Mouse (Mus musculus) hindbrain, embryonic 13.5 days (tissue): ENCODE measurements around the gene Itm2b. TPM values are rescaled to one million over a fixed set of nuclear protein-coding genes. Genes with fewer than 3 reads are reported as not detected.

Source experiments
- ATAC-seq: fragments of 200-750 bp; cut with Nextera tagmentation; 2 replicates; pipeline ENCODE4 v1.8.0; 2017; ENCODE audit warnings: moderate TSS enrichment; ENCODE audit not compliant: low FRiP score
- H3K27ac ChIP-seq: fragments of 300-500 bp; sonication (generic); 2 replicates; pipeline ENCODE4 v1.5.1; 2015; ENCODE audit warnings: inconsistent platforms, mild to moderate bottlenecking, moderate library complexity
- H3K27me3 ChIP-seq: fragments of 300-500 bp; sonication (generic); 2 replicates; pipeline ENCODE4 v1.6.1; 2015; ENCODE audit warnings: mild to moderate bottlenecking, inconsistent platforms
- H3K36me3 ChIP-seq: fragments of 300-500 bp; sonication (generic); 2 replicates; pipeline ENCODE4 v1.6.1; 2015; ENCODE audit warnings: mild to moderate bottlenecking, inconsistent platforms
- H3K4me1 ChIP-seq: fragments of 300-500 bp; sonication (generic); replicated peaks from 2 replicates; pipeline ENCODE4 v1.6.1; 2015; ENCODE audit warnings: inconsistent platforms
- H3K4me2 ChIP-seq: fragments of 300-500 bp; sonication (generic); 2 replicates; pipeline ENCODE4 v1.6.1; 2015; ENCODE audit warnings: inconsistent platforms, mild to moderate bottlenecking, moderate library complexity
- H3K4me3 ChIP-seq: fragments of 300-500 bp; sonication (generic); 2 replicates; pipeline ENCODE4 v1.5.1; 2015; ENCODE audit warnings: mild to moderate bottlenecking, inconsistent platforms
- H3K9ac ChIP-seq: fragments of 300-500 bp; sonication (generic); 2 replicates; pipeline ENCODE4 v1.6.1; 2015; ENCODE audit warnings: mild to moderate bottlenecking, inconsistent platforms
- H3K9me3 ChIP-seq: fragments of 300-500 bp; sonication (generic); 2 replicates; pipeline ENCODE4 v1.6.1; 2016; ENCODE audit warnings: inconsistent platforms
- WGBS: fragments of 180-500 bp; shearing (Covaris S2); methylation state at CpG from one replicate; pipeline ENCODE4 v1.1.7; 2015; 5-methylcytosine and 5-hydroxymethylcytosine counted together
- polyA plus RNA-seq: library from polyadenylated mRNA; unstranded; fragments of >200 nt; fragmentation: Nextera tagmentation; extraction: Ambion mirVana; gene quantifications from 2 replicates; pipeline ENCODE4 v1.2.1, GENCODE M21; 2015

Gene Itm2b
- polyA plus RNA-seq, 1 experiment from 2014 or later: 627 TPM

DNA sequence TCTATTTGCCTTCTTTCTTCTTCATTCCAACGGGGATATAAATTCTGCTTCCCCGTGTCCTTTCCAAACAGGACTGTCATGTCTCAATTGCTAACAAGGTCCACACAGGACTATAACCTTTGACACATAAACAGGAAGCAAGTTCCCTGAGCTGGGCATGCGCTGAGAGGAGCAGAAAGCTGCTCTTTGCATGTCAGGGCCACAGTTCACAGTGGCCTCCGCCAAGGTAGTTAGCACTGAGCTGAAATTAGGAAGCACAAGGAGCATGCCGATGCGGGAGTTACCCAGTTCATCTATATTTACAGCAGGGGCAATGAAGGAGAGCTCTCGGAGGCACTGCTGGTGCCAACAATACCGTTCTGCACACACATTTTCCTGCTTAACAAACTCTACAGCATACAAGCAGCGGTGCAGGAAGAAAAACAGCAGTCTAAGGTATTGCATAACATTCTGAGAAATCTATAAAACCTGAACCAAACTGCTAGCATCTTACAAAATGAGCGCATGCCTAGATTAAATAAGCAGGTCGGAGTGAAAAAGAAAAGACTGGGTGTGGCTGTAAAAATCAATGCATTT, 10.7 kb downstream of the Itm2b start:
- Histone ChIP-seq H3K27me3 (no peaks in the 10 kb centered on the region), H3K27ac (0 out of 2 replicates have a peak overlapping the region, but pooled peaks have one; percentile 24), H3K36me3 (peaks cover 23% of the 10 kb centered on the region), H3K9me3 (no peaks in the 10 kb centered on the region), H3K4me3 (no peak overlapping the region), H3K4me2 (no peak overlapping the region), H3K9ac (no peak overlapping the region), H3K4me1 (peaks cover 17% of the 10 kb centered on the region)
- WGBS: 70% methylated on average over 11 of the region's 11 CpGs
- ATAC-seq: no peak

DNA sequence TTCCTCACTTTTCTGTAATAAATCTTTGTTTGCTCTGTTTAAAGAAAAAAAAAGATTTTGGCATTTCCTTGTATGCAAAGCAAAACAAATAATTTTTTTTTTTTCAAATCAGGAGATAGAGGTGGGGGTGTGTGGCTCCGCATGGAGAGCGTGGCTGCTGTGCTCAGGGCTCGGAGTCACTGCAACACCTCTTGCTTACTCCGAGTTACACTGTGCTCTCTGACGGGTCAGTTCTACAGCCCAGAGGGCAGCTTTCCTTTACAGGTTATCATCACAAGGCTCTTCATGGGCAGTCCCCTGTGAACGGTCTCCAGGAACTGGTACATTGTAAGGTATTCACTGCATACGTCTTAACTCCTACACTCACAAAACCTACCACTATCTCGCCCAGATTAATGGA, 11.5 kb downstream of the Itm2b start:
- Histone ChIP-seq H3K9ac (no peak overlapping the region), H3K27me3 (no peaks in the 10 kb centered on the region), H3K27ac (no peak overlapping the region), H3K4me1 (peaks cover 17% of the 10 kb centered on the region), H3K4me3 (no peak overlapping the region), H3K4me2 (no peak overlapping the region), H3K9me3 (no peaks in the 10 kb centered on the region), H3K36me3 (peaks cover 20% of the 10 kb centered on the region)
- 88% methylated on average over 8 of the region's 8 CpGs for WGBS
- ATAC-seq: no peak

DNA sequence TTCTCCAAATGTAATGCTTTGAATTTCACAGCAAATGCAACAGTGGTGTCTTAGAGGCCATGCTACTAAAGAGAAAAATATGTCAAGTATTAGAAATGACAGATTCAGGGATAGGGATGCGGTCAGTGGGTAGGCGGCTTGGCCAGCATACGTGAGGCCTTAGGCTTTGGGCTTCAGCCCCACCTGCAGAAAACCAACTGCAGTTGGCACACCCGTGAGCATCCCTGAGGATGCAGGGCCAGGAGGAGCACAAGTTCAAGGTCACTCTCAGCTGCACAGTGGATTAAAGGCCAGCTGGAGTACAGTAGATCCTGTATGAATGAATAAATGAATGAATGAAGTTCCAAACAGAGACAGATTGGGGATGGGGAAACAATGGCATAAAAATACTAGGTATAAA, 12.1 kb downstream of the Itm2b start:
- no peak for ATAC-seq
- Histone ChIP-seq H3K36me3 (peaks cover 24% of the 10 kb centered on the region), H3K4me3 (no peak overlapping the region), H3K9ac (no peak overlapping the region), H3K4me1 (peaks cover 17% of the 10 kb centered on the region), H3K4me2 (no peak overlapping the region), H3K9me3 (no peaks in the 10 kb centered on the region), H3K27ac (no peak overlapping the region), H3K27me3 (no peaks in the 10 kb centered on the region)
- 93% methylated on average over 4 of the region's 4 CpGs for WGBS

DNA sequence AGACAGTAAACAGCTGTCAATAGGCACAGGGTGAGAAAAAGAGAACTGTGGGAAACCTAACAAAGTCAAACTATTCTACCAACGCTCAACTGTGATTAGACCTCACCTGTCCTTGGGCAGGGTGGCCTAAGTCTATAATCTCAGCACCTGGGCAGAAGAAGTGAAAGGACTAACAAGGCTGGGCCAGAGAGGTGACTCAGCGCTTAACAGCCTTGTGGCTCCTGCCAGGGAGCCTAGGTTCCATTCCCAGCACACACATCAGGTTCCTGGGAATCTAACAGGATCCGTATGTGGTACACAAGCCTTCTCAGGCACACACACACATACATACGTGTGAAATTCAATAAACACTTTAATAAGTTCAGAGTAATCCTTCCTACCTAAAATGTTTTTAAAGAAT, 13.5 kb downstream of the Itm2b start:
- Histone ChIP-seq H3K9me3 (no peaks in the 10 kb centered on the region), H3K4me3 (no peak overlapping the region), H3K4me2 (no peak overlapping the region), H3K27ac (no peak overlapping the region), H3K4me1 (peaks cover 11% of the 10 kb centered on the region), H3K9ac (no peak overlapping the region), H3K36me3 (peaks cover 34% of the 10 kb centered on the region), H3K27me3 (no peaks in the 10 kb centered on the region)
- 92% methylated on average over 4 of the region's 4 CpGs for WGBS
- no peak for ATAC-seq

DNA sequence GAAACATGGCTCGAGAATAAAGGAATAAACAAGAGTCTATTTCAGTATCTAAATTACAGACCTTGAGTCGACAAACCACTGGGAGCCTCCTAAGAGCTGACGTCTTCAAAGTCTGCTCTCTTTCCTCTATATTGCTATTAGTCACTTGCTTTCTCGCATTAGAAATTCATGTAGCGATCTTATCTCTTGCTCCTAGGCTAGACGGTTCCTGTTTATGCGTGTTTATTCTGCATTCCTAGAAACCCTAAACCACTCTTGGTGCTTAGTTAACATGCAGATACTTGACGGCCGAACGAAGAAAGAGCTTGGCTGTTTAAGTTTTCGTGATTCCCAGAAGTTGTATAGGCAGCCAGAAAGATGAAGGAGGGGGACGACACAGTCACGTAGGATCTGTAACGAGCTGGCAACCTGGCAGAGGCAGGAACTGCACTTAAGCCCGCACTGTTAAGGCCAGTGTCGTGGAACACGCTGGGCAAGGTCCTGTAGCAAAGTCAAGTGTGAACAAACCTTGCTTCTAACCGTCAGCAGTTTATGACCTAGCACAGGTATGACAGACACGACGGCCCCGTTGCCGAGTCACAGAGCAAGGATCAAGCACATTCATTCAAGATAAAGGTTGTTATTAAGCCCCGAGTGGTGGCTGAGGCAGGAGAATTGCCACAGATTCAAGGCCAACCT, 14.3 kb downstream of the Itm2b start:
- 92% methylated on average over 23 of the region's 23 CpGs for WGBS
- Histone ChIP-seq H3K9ac (no peak overlapping the region), H3K4me1 (peaks cover 11% of the 10 kb centered on the region), H3K27me3 (no peaks in the 10 kb centered on the region), H3K36me3 (peaks cover 42% of the 10 kb centered on the region), H3K9me3 (no peaks in the 10 kb centered on the region), H3K27ac (no peak overlapping the region), H3K4me2 (no peak overlapping the region), H3K4me3 (no peak overlapping the region)
- ATAC-seq: no peak

DNA sequence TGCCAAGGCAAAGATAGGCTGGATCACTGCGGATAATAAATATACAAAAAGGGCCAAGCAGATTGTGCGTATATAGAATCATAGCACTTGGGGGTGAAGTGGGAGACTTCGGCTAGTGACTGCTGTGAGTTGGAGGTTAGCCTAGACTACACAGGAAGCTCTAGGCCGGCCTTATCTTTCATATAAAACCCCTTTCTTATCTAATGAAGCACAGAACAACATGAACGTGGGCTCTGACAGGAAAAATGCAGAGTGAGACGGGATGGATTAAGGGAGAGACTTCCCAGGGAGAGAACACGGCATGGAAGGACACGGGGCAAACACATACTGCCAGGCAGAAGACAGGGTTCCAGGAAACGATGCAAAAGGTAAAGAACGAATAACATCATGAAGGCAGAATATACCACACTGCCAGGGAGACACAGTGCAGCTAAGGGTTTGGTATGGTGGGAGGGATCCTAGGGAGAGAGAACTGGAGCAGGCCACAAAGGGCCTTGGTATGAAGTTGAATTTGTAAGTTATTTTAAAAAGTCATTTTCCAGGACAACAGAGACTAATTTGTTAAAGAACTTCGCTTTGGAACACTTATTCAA, 14.9 kb downstream of the Itm2b start:
- Histone ChIP-seq H3K9ac (no peak overlapping the region), H3K9me3 (no peaks in the 10 kb centered on the region), H3K4me2 (no peak overlapping the region), H3K4me1 (peaks cover 8% of the 10 kb centered on the region), H3K27ac (no peak overlapping the region), H3K4me3 (no peak overlapping the region), H3K36me3 (peaks cover 48% of the 10 kb centered on the region), H3K27me3 (no peaks in the 10 kb centered on the region)
- no peak for ATAC-seq
- 89% methylated on average over 11 of the region's 11 CpGs for WGBS

DNA sequence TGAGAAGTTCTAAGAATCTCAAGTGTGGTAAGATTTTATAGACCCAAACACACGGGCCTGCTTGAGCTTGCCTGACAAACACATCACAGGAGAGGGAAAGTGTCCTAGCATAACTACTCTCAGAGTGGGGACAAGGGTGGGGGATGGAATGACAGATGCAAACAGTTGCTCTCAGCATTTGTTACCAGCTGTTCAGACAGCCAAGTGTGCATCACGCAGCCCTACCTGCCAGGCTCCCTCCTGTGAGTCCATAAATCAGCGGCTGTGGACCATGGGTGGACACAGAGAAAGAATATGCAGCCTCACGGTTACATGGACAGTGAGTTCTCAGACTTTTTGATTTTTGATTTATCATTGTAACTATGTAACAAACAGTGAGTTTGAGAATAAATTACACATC, 15.5 kb downstream of the Itm2b start:
- no peak for ATAC-seq
- no peak overlapping the region for H3K27ac ChIP-seq
- no peaks in the 10 kb centered on the region for H3K9me3 ChIP-seq
- peaks cover 54% of the 10 kb centered on the region for H3K36me3 ChIP-seq
- H3K4me3 ChIP-seq: no peak overlapping the region
- no peak overlapping the region for H3K9ac ChIP-seq
- no peak overlapping the region for H3K4me2 ChIP-seq
- no peaks in the 10 kb centered on the region for H3K27me3 ChIP-seq
- 82% methylated on average over 4 of the region's 4 CpGs for WGBS
- peaks cover 8% of the 10 kb centered on the region for H3K4me1 ChIP-seq

DNA sequence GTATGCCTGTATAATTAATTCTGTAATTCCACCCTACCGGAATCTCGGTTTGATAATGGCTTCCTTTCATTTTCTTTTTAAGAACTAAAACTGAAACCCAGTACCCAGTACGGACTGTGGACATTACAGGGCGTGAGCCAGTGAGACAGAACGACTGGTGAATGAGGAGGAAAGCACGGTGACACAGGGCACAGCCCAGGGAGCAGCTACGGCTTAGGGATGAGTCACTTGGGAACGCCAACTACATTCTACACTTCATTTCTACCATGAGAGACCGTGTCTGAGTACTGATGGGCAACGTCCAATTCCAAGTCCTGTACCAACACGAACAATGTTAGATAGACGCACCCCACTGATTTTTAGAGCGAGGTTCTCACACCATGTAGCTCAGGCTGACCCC, 16.1 kb downstream of the Itm2b start:
- Histone ChIP-seq H3K4me2 (no peak overlapping the region), H3K27me3 (no peaks in the 10 kb centered on the region), H3K36me3 (peaks cover 60% of the 10 kb centered on the region), H3K4me3 (no peak overlapping the region), H3K4me1 (peaks cover 1% of the 10 kb centered on the region; the same call in 1 of the 2 replicates), H3K9me3 (no peaks in the 10 kb centered on the region), H3K27ac (no peak overlapping the region), H3K9ac (no peak overlapping the region)
- WGBS: 93% methylated on average over 13 of the region's 13 CpGs
- no peak for ATAC-seq

DNA sequence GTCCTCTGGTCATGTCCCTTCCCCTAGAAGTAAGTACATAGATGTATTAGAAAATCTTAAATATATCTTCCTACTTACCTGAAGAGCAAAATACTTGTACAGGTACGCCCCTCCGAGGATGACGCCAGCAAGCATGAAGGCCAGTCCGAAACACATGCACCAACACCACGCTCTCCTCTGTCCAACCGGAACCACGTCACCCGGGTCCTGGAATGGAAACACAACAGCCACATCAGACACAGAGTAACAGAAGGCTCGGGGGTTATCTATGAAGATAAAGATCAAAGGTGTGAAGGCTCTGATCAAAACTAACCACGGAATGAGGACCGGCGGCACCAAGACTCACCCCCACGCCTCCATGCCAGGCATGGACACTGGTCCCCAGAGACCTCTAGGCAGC, 16.9 kb downstream of the Itm2b start:
- 97% methylated on average over 13 of the region's 13 CpGs for WGBS
- peaks cover 68% of the 10 kb centered on the region for H3K36me3 ChIP-seq
- H3K9ac ChIP-seq: no peak overlapping the region

DNA sequence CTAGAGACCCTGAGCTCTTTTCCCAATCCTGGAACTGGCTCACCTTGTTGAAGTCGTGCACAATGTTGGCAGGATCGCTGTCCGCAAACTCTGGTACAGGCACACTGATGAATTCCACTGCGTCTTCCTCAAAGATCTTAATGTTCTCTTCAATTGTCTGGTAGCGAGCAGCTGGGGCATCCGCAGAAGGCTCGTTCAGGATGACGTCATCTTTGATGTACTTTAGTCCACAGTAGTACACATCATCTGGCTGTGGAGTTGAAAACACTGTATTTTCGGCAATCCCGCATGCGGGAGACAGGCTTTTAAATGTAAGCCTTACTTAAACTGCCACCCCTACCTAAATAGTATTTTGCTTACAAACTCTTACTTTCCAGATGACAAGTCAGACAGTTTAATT, 18.8 kb downstream of the Itm2b start:
- H3K4me1 ChIP-seq: no peaks in the 10 kb centered on the region
- no peak overlapping the region for H3K9ac ChIP-seq
- H3K27ac ChIP-seq: no peak overlapping the region
- 93% methylated on average over 11 of the region's 11 CpGs for WGBS
- H3K4me2 ChIP-seq: no peak overlapping the region
- no peaks in the 10 kb centered on the region for H3K9me3 ChIP-seq
- peaks cover 79% of the 10 kb centered on the region for H3K36me3 ChIP-seq
- no peak for ATAC-seq
- H3K4me3 ChIP-seq: no peak overlapping the region
- H3K27me3 ChIP-seq: no peaks in the 10 kb centered on the region

More for the DNA sequence above, 16.9 kb downstream of the Itm2b start:
- Histone ChIP-seq H3K4me1 (no peaks in the 10 kb centered on the region; the same call in 1 of the 2 replicates), H3K4me2 (no peak overlapping the region), H3K9me3 (no peaks in the 10 kb centered on the region), H3K27ac (no peak overlapping the region), H3K27me3 (no peaks in the 10 kb centered on the region), H3K4me3 (no peak overlapping the region)
- no peak for ATAC-seq

DNA sequence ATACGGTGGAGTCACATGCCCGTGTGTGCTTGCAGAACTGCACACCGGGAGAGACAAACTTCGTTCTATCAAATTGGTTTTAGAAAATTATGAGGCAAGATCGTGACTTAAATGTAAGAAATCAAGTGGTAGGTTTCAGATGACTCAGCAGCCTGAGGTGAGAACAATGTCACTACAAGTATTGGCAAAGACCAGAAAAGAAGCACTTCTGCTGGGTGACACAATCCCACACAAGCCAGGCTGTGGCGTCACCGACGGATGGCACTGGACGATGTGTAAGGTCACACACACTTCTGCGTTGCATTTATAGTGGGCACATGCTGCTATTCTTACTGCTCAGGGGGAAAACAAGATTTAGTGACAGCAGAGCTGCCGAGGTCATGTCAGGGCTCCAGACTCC, 21.3 kb downstream of the Itm2b start:
- peaks cover 96% of the 10 kb centered on the region for H3K36me3 ChIP-seq
- no peaks in the 10 kb centered on the region for H3K9me3 ChIP-seq
- WGBS: 95% methylated on average over 11 of the region's 11 CpGs
- ATAC-seq: no peak
- no peak overlapping the region for H3K9ac ChIP-seq
- no peaks in the 10 kb centered on the region for H3K4me1 ChIP-seq
- no peak overlapping the region for H3K27ac ChIP-seq
- no peaks in the 10 kb centered on the region for H3K27me3 ChIP-seq
- no peak overlapping the region for H3K4me2 ChIP-seq
- H3K4me3 ChIP-seq: no peak overlapping the region

DNA sequence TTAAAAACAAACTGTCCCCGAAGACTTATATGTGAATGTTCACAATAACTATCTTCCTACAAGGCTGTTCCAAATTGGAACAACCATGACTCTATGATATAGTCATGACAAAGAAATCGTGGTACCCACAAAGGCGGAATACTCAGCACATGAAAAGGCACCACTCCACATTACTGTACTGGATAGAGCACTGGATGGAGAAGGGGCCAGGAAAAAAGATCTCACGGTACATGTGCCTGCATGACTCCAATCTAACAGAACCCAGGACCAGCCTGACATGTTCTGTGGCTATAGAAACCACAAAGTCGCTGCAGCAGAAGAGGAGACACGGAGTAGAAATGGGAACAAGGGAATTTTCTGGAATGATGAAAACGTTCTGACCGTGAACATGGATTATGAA, 30.4 kb downstream of the Itm2b start:
- H3K36me3 ChIP-seq: peaks cover 56% of the 10 kb centered on the region
- 94% methylated on average over 8 of the region's 8 CpGs for WGBS

DNA sequence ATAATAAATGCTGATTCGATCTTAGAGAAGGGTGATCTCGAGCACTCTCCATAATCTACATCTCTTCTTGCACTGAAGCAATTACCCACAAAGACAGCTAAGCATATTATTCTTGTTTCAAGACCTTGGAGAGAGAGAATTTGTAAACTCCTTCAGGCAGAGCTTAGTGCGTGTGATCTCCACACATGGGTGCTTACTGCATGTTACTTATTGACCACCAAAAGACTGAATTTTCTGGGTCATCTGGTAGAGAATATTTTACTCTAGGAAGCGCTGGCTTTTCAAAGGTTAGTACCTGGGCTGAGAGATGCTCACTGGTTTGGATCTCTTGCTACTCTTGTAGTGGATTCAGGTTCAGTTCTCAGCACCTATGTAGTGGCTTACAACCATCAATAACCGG, 34.0 kb downstream of the Itm2b start:
- no peak overlapping the region for H3K27ac ChIP-seq
- no peaks in the 10 kb centered on the region for H3K27me3 ChIP-seq
- no peak overlapping the region for H3K9ac ChIP-seq
- H3K4me1 ChIP-seq: no peaks in the 10 kb centered on the region
- H3K4me2 ChIP-seq: no peak overlapping the region
- no peak overlapping the region for H3K4me3 ChIP-seq
- no peak for ATAC-seq
- peaks cover 21% of the 10 kb centered on the region for H3K36me3 ChIP-seq
- H3K9me3 ChIP-seq: no peaks in the 10 kb centered on the region
- 94% methylated on average over 5 of the region's 5 CpGs for WGBS

More for the DNA sequence above, 30.4 kb downstream of the Itm2b start:
- Histone ChIP-seq H3K9ac (no peak overlapping the region), H3K4me2 (no peak overlapping the region), H3K9me3 (no peaks in the 10 kb centered on the region), H3K27me3 (no peaks in the 10 kb centered on the region), H3K4me1 (no peaks in the 10 kb centered on the region), H3K27ac (no peak overlapping the region), H3K4me3 (no peak overlapping the region)
- ATAC-seq: no peak
